In the genomic region with DNA sequence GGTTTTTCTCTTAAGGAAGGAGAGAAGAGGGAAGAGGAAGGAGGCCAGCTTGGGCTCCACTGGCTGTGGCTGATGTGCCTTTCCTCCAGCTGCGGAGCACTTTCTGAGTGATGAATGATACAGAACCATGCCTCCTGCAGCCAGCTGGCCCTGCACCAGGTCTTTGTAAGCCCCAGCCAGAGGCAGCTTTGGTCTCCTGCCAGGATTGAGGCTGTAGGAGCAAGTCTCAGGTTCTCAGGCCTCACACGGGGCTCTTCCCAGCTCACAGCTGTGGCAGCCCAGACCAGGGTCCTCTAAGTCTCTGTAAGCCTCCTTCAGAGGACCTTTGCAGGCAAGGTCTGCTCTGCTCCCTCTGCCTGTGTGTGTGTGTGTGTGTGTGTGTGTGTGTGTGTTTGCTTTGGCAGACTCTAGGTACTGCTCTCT, we compare ENCODE assay signal across 8 mouse cellular contexts.
DNase-seq lines count a peak whose midpoint lies in the region; ATAC-seq lines count a peak whose summit lies in the region.

No protein-coding gene starts in this region.

- H3K4me3 ChIP-seq in forebrain, embryonic 15.5 days = no peak overlapping the region
- no peak overlapping the region for H3K4me3 ChIP-seq in heart, embryonic 15.5 days
- no peak overlapping the region for H3K4me3 ChIP-seq in liver, embryonic 12.5 days
- H3K4me3 ChIP-seq in neural tube, embryonic 13.5 days = no peak overlapping the region

- no peaks in the 10 kb centered on the region for H3K36me3 ChIP-seq in forebrain, embryonic 15.5 days
- H3K36me3 ChIP-seq in heart, embryonic 15.5 days = no peaks in the 10 kb centered on the region
- no peaks in the 10 kb centered on the region for H3K36me3 ChIP-seq in liver, embryonic 12.5 days
- no peaks in the 10 kb centered on the region for H3K36me3 ChIP-seq in neural tube, embryonic 13.5 days

- 0 out of 2 replicates have a peak overlapping the region, but pooled peaks have one; percentile 19 for H3K27ac ChIP-seq in forebrain, embryonic 15.5 days (replicated peaks)
- H3K27ac ChIP-seq in heart, embryonic 15.5 days = peak overlapping the region; percentile 75
- no peak overlapping the region for H3K27ac ChIP-seq in liver, embryonic 12.5 days
- peak overlapping the region; percentile 47; the same call in 1 of the 2 replicates for H3K27ac ChIP-seq in neural tube, embryonic 13.5 days (replicated peaks)

- H3K9me3 ChIP-seq in forebrain, embryonic 15.5 days = no peaks in the 10 kb centered on the region
- H3K9me3 ChIP-seq in heart, embryonic 15.5 days (replicated peaks) = no peaks in the 10 kb centered on the region
- H3K9me3 ChIP-seq in liver, embryonic 12.5 days (replicated peaks) = no peaks in the 10 kb centered on the region
- no peaks in the 10 kb centered on the region for H3K9me3 ChIP-seq in neural tube, embryonic 13.5 days

- whole genome bisulfite sequencing in forebrain, embryonic 15.5 days = 17% methylated on average over 2 of the region's 2 CpGs
- 4% methylated on average over 2 of the region's 2 CpGs for WGBS in heart, embryonic 15.5 days
- 8% methylated on average over 2 of the region's 2 CpGs for WGBS in liver, embryonic 12.5 days (ENCODE audit: insufficient replicate concordance)
- WGBS in neural tube, embryonic 13.5 days = 9% methylated on average over 2 of the region's 2 CpGs

- no peak overlapping the region for H3K4me2 ChIP-seq in forebrain, embryonic 15.5 days (replicated peaks)
- H3K4me2 ChIP-seq in heart, embryonic 15.5 days = no peak overlapping the region; the same call in 1 of the 2 replicates
- no peak overlapping the region for H3K4me2 ChIP-seq in liver, embryonic 12.5 days
- H3K4me2 ChIP-seq in neural tube, embryonic 13.5 days = no peak overlapping the region

- peak; percentile 78 for ATAC-seq in forebrain, embryonic 15.5 days (replicated peaks)
- peak; percentile 92 for ATAC-seq in heart, embryonic 15.5 days (replicated peaks; ENCODE audit: insufficient number of reproducible peaks, insufficient read depth, low FRiP score, low read depth)
- peak; percentile 19; the same call in 1 of the 2 replicates for ATAC-seq in liver, embryonic 12.5 days
- ATAC-seq in neural tube, embryonic 13.5 days (ENCODE audit: low read depth) = peak; percentile 81

- H3K9ac ChIP-seq in forebrain, embryonic 15.5 days (replicated peaks) = no peak overlapping the region
- no peak overlapping the region for H3K9ac ChIP-seq in heart, embryonic 15.5 days
- H3K9ac ChIP-seq in liver, embryonic 12.5 days = no peak overlapping the region; the same call in 1 of the 2 replicates
- H3K9ac ChIP-seq in neural tube, embryonic 13.5 days = no peak overlapping the region

- H3K4me1 ChIP-seq in forebrain, embryonic 15.5 days = peaks cover 14% of the 10 kb centered on the region; the same call in 1 of the 2 replicates
- H3K4me1 ChIP-seq in heart, embryonic 15.5 days (replicated peaks) = peaks cover 34% of the 10 kb centered on the region
- H3K4me1 ChIP-seq in liver, embryonic 12.5 days = peaks cover 38% of the 10 kb centered on the region
- H3K4me1 ChIP-seq in neural tube, embryonic 13.5 days (replicated peaks) = peaks cover 23% of the 10 kb centered on the region

- no peaks in the 10 kb centered on the region for H3K27me3 ChIP-seq in forebrain, embryonic 15.5 days
- 0 out of 2 replicates have a peak, but pooled peaks cover 3% of the 10 kb centered on the region for H3K27me3 ChIP-seq in heart, embryonic 15.5 days
- H3K27me3 ChIP-seq in liver, embryonic 12.5 days (replicated peaks) = peaks cover 19% of the 10 kb centered on the region
- H3K27me3 ChIP-seq in neural tube, embryonic 13.5 days = no peaks in the 10 kb centered on the region

- peak; percentile 44 for DNase-seq in embryo, embryonic 11.5 days (ENCODE audit: low read depth, low spot score)
- no peak for DNase-seq in embryo, embryonic 10 days (ENCODE audit: low spot score)
- peak; percentile 92 for DNase-seq in kidney, postnatal 14 days
- peak; percentile 47 to 60 for DNase-seq in urinary bladder, adult 18-20 months (ENCODE audit: low spot score in 2 of 2)

Comparison
In these comparisons a context has a peak if more than half of its experiments do, and no peak if none do; other contexts are left out.
1. ATAC-seq: peak in every context shown above with its lines; median percentile 92 in heart, embryonic 15.5 days; 81 in neural tube, embryonic 13.5 days; 78 in forebrain, embryonic 15.5 days; 19 in liver, embryonic 12.5 days.